Mouse (Mus musculus): ENCODE data around the gene Prdx1. TPM values are rescaled to one million over a fixed set of nuclear protein-coding genes. Genes with fewer than 3 reads are reported as not detected.

The Prdx1 gene
- polyA plus RNA-seq (2015; fragmentation: Nextera tagmentation; extraction: Ambion mirVana) = 967 and 1,034 TPM in 2 replicates

DNA sequence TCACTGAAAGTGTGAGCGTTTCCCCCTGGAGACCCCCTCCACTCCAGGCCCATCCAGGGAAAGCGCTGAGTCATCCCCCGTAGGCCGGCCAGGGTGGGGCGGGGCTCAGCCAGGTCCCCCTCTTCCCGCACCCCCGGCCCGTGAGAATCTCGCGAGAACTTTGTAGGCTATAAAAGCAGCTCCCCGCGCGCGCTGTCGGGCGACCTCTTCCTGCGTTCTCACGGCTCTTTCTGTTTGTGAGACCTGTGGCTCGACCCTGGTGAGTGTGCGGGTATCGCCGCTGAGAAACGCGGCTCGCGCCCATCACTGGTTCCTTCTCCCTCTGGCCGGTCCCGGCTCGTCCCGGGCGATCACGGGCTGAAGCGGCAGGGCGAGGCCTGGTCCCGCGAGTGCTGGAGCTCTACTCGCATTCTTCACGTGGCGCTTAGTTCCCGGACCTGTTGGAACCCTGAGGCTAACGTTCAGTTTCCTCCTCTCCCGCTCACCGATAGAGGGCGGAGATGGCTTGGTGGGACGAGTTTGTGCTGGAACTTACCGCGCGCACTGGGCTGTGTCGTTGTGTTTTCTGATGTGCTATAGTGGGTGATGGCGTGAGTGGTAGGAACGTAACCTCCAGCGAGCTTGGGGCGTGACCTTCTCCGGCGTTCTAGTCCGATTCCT, at the start of gene Prdx1:
Prdx1 (plus strand) TSS at position 143 of the 660 bp plus-strand sequence.
- peak within 1 kb of the TSS; percentile 84 for H3K4me3 ChIP-seq
- no peaks in the 10 kb centered on the region for H3K9me3 ChIP-seq
- peaks cover 34% of the 10 kb centered on the region for H3K36me3 ChIP-seq
- H3K4me1 ChIP-seq = peaks cover 31% of the 10 kb centered on the region
- peak within 1 kb of the TSS; percentile 93 for H3K9ac ChIP-seq
- peak; percentile 90 for ATAC-seq (ENCODE audit: extremely low read depth, insufficient number of reproducible peaks, low FRiP score, low TSS enrichment)
- H3K4me2 ChIP-seq = peak within 1 kb of the TSS; percentile 91
- H3K27ac ChIP-seq (replicated peaks) = peak within 1 kb of the TSS; percentile 99
- WGBS = under 1% methylated on average over 56 of the region's 56 CpGs
- no peaks in the 10 kb centered on the region for H3K27me3 ChIP-seq (replicated peaks)

DNA sequence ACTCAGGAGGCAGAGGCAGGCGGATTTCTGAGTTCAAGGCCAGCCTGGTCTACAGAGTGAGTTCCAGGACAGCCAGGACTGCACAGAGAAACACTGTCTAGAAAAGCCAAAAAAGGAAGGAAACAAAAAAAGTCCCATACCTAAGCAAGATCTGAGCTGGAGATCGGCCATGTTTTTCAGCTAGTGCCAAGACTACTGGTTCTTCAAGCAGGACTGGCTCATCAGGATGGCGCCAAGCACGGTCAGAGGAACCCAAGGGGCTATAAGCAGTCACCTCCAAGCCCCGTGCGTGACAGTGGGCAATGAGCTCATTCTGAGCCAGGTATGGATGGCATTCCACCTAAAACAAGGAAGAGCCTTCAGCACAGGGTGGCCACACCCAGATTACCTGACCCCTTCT, 46.5 kb upstream of the Prdx1 start:
- no peak overlapping the region for H3K9ac ChIP-seq
- no peak overlapping the region for H3K4me2 ChIP-seq
- H3K27ac ChIP-seq (replicated peaks) = no peak overlapping the region
- H3K36me3 ChIP-seq = peaks cover 97% of the 10 kb centered on the region
- no peaks in the 10 kb centered on the region for H3K4me1 ChIP-seq
- H3K9me3 ChIP-seq = no peaks in the 10 kb centered on the region
- no peak for ATAC-seq (ENCODE audit: extremely low read depth, insufficient number of reproducible peaks, low FRiP score, low TSS enrichment)
- H3K4me3 ChIP-seq = no peak overlapping the region
- 92% methylated on average over 6 of the region's 6 CpGs for WGBS
- H3K27me3 ChIP-seq (replicated peaks) = no peaks in the 10 kb centered on the region

DNA sequence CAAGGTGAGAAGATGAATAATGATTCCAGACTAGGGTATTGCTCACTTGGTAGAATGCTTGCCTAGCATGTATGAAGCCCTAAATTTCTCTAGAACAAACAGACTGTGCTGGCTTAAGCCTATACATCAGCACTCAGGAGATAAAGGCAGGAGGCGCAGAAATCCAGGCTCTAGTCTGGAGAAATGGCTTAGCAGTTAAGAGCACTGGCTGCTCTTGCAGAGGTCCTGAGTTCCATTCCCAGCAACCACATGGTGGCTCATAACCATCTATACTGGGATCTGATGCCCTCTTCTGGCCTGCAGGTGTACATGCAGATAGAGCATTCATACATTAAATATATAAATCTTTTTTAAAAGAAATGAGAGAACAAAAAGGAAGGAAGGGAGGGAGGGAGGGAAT, 43.3 kb upstream of the Prdx1 start:
- Histone ChIP-seq H3K9ac (no peak overlapping the region), H3K27ac (replicated peaks) (no peak overlapping the region), H3K4me1 (peaks cover 19% of the 10 kb centered on the region), H3K4me3 (no peak overlapping the region), H3K27me3 (replicated peaks) (no peaks in the 10 kb centered on the region), H3K4me2 (no peak overlapping the region), H3K9me3 (no peaks in the 10 kb centered on the region), H3K36me3 (peaks cover 93% of the 10 kb centered on the region)
- no peak for ATAC-seq (ENCODE audit: extremely low read depth, insufficient number of reproducible peaks, low FRiP score, low TSS enrichment)
- WGBS = 92% methylated on average over 1 of the region's 1 CpGs

DNA sequence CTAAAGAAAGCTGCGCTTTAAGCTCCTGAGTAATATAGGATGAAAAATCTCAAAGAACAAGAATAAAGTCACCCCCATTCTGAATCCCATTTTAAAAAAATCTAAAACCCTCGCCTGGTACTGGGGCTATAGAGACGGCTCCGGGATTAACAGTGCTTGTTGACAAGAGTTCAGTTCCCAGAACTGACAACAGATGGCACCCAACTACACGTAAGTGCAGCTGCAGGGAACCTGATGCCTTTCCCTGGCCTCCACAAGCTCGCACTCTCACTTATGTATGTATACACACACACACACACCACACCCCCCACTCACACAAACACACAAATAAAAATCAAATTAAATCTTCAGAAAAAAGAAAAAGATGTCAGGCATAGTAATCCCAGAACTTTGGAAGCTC, 41.0 kb upstream of the Prdx1 start:
- Histone ChIP-seq H3K4me1 (peaks cover 41% of the 10 kb centered on the region), H3K9me3 (no peaks in the 10 kb centered on the region), H3K4me3 (no peak overlapping the region), H3K36me3 (peaks cover 93% of the 10 kb centered on the region), H3K4me2 (no peak overlapping the region), H3K27ac (replicated peaks) (no peak overlapping the region), H3K9ac (no peak overlapping the region), H3K27me3 (replicated peaks) (no peaks in the 10 kb centered on the region)
- no peak for ATAC-seq (ENCODE audit: extremely low read depth, insufficient number of reproducible peaks, low FRiP score, low TSS enrichment)
- 56% methylated on average over 6 of the region's 6 CpGs for WGBS

DNA sequence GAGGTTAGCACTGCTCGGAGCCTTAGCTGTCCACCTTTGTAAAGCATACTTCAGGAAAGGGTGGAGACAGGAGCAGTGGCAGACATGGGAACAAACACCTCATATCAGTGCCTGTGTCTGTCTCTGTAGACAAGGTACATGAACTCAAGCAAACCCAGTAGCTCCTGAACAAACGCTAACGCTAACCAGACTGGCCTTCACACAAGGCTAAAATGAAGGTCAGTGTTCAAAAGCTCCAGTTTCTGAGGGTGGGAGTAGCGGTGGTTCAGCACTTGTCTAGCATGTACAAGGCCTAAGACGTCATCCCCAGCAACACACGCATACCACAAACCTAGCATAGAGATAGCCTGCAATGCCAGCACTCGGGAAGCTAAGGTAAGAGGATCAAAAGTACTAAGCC, 39.7 kb upstream of the Prdx1 start:
- no peak overlapping the region for H3K4me3 ChIP-seq
- H3K4me2 ChIP-seq = no peak overlapping the region
- WGBS = 64% methylated on average over 7 of the region's 7 CpGs
- no peak for ATAC-seq (ENCODE audit: extremely low read depth, insufficient number of reproducible peaks, low FRiP score, low TSS enrichment)
- peak overlapping the region; percentile 12; the same call in 1 of the 2 replicates for H3K9ac ChIP-seq
- H3K4me1 ChIP-seq = peaks cover 52% of the 10 kb centered on the region
- peaks cover 85% of the 10 kb centered on the region for H3K36me3 ChIP-seq
- no peaks in the 10 kb centered on the region for H3K9me3 ChIP-seq
- 0 out of 2 replicates have a peak overlapping the region, but pooled peaks have one; percentile 22 for H3K27ac ChIP-seq (replicated peaks)
- H3K27me3 ChIP-seq (replicated peaks) = no peaks in the 10 kb centered on the region

DNA sequence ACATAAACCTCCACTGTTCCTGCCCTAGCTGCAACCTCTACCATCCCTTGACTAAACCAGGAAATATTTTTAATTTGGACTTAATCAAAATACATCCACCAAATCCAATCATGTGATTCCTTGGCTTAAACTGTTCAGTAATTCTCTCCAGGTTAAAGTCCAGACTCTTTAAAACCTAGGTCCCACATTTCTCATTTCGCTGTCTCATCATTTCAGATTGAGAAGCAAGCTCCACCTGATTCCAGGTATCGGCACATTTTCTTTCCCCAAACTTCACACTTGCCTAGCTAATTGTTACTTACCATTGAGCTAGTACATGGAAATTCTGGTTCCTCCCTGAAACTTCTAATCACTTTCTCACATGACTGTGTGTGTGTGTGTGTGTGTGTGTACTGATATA, 35.9 kb upstream of the Prdx1 start:
- 99% methylated on average over 2 of the region's 2 CpGs for WGBS
- Histone ChIP-seq H3K4me1 (peaks cover 57% of the 10 kb centered on the region), H3K27ac (replicated peaks) (no peak overlapping the region), H3K9me3 (no peaks in the 10 kb centered on the region), H3K27me3 (replicated peaks) (no peaks in the 10 kb centered on the region), H3K4me3 (peak overlapping the region; percentile 80), H3K36me3 (peaks cover 49% of the 10 kb centered on the region), H3K9ac (no peak overlapping the region), H3K4me2 (peak overlapping the region; percentile 90)
- ATAC-seq (ENCODE audit: extremely low read depth, insufficient number of reproducible peaks, low FRiP score, low TSS enrichment) = no peak

DNA sequence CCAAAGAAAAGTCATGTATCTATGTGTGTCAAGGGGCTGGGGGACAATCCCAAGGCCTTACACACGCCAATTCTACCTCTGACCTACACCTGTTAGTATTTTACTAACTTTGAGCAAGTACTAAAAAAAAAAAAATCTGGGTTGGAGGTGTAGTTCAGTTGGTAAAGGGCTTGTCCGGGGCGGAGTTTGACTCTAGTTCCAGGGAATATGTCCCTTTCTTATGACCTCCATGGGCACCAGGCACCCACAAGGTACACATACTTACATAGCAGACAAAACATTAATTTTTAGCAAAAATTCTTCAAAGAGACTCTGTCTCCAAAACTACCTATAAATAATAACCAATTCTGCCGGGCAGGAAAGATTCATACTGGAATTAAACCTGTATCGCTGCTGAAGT, 35.0 kb upstream of the Prdx1 start:
- peaks cover 53% of the 10 kb centered on the region for H3K4me1 ChIP-seq
- no peaks in the 10 kb centered on the region for H3K9me3 ChIP-seq
- no peak for ATAC-seq (ENCODE audit: extremely low read depth, insufficient number of reproducible peaks, low FRiP score, low TSS enrichment)
- H3K36me3 ChIP-seq = peaks cover 40% of the 10 kb centered on the region
- peak overlapping the region; percentile 91 for H3K9ac ChIP-seq
- peak overlapping the region; percentile 93 for H3K27ac ChIP-seq (replicated peaks)
- peak overlapping the region; percentile 80 for H3K4me3 ChIP-seq
- no peaks in the 10 kb centered on the region for H3K27me3 ChIP-seq (replicated peaks)
- H3K4me2 ChIP-seq = peak overlapping the region; percentile 90
- 28% methylated on average over 5 of the region's 5 CpGs for WGBS

DNA sequence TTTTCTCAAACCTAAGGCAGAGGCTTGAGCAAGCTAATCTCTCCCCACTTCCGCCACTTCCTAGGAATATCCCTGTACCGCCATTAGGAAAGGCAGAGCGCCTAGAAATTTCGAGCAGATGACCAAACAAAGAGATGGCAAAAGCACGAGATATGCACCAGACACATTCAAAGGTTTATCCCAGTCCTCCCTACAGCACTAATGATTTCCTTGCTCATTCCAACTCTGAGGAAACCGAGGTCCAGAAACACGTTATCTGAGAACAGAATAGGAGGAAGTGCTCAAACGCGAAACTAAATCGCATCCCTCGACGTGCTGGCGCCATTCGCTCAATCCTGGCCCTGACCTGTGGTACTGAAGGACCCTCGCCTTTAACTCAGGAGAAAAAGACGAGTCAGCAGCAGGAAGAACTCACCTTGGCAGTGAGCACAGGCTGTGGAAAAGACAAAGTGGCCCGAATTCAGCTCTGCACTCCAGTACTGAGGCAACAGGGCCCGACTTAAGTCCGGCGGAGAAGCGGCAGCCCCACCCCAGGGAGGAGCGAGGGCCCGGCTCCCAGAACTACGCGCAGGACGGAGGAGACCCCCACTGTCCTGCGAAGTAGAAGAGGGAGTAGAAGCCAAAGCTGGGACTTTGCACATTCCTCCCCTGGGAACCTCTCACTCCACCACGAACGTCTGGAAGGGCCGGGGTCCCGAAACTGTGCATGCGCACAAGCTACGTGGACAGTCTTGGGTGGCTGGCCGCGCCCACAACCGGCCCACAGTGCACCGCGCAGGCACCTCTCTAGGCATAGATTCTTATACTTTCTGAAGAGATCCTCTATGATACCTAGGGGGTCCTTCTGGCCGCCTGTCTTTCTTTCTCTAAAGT, 34.2 kb upstream of the Prdx1 start, which contains the start of gene Akr1a1:
Akr1a1 (minus strand) TSS at position 757 of the 873 bp plus-strand sequence.
- under 1% methylated on average over 39 of the region's 39 CpGs for WGBS
- Histone ChIP-seq H3K36me3 (peaks cover 32% of the 10 kb centered on the region), H3K4me1 (peaks cover 49% of the 10 kb centered on the region), H3K9ac (peak within 1 kb of the TSS; percentile 91), H3K9me3 (no peaks in the 10 kb centered on the region), H3K27me3 (replicated peaks) (no peaks in the 10 kb centered on the region), H3K4me2 (peak within 1 kb of the TSS; percentile 90), H3K27ac (replicated peaks) (peak within 1 kb of the TSS; percentile 93), H3K4me3 (peak within 1 kb of the TSS; percentile 80)
- ATAC-seq (ENCODE audit: extremely low read depth, insufficient number of reproducible peaks, low FRiP score, low TSS enrichment) = peak; percentile 88

DNA sequence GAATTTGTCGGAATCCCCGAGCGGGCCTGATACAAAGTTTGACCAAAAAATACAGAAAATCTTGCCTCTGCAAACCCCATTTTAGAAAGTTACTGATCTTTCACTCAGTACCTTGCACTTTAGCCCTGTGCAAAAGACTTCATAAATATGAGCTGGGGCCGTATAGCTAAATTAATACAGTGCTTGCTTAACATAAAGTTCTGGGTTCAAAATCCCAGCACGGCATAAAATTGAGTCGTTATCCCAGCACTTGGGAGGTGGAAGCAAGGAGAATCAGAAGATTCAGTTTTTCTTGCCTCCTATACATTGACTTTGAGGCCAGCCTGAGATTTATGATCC, 33.6 kb upstream of the Prdx1 start:
- no peak for ATAC-seq (ENCODE audit: extremely low read depth, insufficient number of reproducible peaks, low FRiP score, low TSS enrichment)
- H3K27me3 ChIP-seq (replicated peaks) = no peaks in the 10 kb centered on the region
- peak overlapping the region; percentile 90 for H3K4me2 ChIP-seq
- peak overlapping the region; percentile 80 for H3K4me3 ChIP-seq
- H3K9me3 ChIP-seq = no peaks in the 10 kb centered on the region
- H3K4me1 ChIP-seq = peaks cover 43% of the 10 kb centered on the region
- H3K36me3 ChIP-seq = peaks cover 27% of the 10 kb centered on the region
- H3K9ac ChIP-seq = peak overlapping the region; percentile 91
- H3K27ac ChIP-seq (replicated peaks) = peak overlapping the region; percentile 93
- WGBS = 10% methylated on average over 6 of the region's 6 CpGs

DNA sequence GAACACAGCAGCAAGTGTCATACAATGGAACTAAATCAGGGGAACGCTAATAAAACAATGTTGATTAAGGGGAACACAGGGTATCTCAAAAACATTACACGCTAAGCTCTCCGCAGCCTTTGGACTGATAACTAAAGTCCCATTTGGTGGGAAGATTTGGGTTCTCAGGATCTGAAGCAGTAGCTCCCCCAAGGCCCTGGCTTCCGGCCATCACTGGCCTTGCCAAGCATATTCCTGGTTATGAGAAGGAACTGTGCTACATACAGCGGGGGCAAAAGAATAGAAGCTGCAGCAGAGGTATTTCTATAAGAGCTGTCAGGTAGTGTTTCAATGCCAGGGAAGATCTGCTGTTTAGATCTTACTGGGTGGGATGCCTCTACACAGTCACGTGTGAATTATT, 32.1 kb upstream of the Prdx1 start:
- no peak for ATAC-seq (ENCODE audit: extremely low read depth, insufficient number of reproducible peaks, low FRiP score, low TSS enrichment)
- H3K4me1 ChIP-seq = peaks cover 31% of the 10 kb centered on the region
- H3K4me2 ChIP-seq = no peak overlapping the region
- H3K9me3 ChIP-seq = no peaks in the 10 kb centered on the region
- H3K27ac ChIP-seq (replicated peaks) = no peak overlapping the region
- no peak overlapping the region for H3K4me3 ChIP-seq
- H3K36me3 ChIP-seq = peaks cover 14% of the 10 kb centered on the region
- 78% methylated on average over 6 of the region's 6 CpGs for WGBS
- no peak overlapping the region for H3K9ac ChIP-seq
- H3K27me3 ChIP-seq (replicated peaks) = no peaks in the 10 kb centered on the region

DNA sequence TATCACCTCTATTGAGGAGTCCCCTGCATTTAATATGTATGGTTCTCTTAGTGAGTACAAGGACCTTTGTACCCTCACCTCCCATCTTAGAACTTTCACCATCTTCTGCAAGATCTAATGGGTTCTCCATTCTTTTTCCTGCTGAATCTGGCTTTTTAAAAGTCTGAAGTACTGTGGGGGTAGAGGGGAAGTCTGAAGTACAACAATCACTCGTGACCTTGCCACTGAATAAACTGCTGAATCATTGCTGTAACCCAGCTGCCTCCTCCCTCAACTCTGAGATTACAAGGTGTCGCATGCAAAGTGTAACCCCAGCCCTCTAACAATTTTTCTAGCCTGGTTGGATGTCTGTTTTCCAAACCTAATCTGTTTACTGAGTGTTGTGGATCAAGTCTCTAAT, 30.2 kb upstream of the Prdx1 start:
- ATAC-seq (ENCODE audit: extremely low read depth, insufficient number of reproducible peaks, low FRiP score, low TSS enrichment) = no peak
- no peak overlapping the region for H3K9ac ChIP-seq
- H3K4me2 ChIP-seq = no peak overlapping the region
- H3K27ac ChIP-seq (replicated peaks) = no peak overlapping the region
- WGBS = 35% methylated on average over 2 of the region's 2 CpGs
- H3K4me3 ChIP-seq = no peak overlapping the region
- H3K27me3 ChIP-seq (replicated peaks) = no peaks in the 10 kb centered on the region
- H3K4me1 ChIP-seq = peaks cover 12% of the 10 kb centered on the region
- H3K36me3 ChIP-seq = no peaks in the 10 kb centered on the region
- H3K9me3 ChIP-seq = no peaks in the 10 kb centered on the region

Measured in heart, embryonic 13.5 days (tissue).